Mouse (Mus musculus): ENCODE results near the gene E030018B13Rik.

Gene E030018B13Rik

DNA sequence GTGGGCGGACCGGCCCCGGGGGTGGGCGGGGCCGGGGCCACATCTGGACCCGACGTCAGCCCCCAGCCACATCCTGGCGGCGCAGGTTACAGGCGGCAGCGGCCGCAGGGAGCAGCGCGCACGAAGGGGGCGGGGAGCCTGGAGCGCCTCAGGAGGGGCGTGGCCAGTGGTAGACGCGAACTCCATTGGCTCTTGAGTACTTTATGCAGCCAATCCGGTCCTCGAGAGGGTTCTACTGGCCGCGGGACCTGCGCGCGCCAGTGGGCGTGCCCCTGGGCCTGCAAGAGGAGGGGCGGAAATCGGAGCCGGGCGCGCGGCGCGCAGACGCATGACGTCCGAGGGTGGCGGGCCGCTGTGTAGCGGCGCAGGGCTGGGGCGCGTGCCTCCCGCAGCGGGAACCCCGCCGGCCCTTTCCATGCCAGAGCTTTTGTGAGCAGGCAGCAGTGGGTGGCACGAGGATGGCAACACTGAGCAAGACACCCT is 22.3 kb downstream of the E030018B13Rik start, which contains the start of gene Klf13:
Gene Klf13, minus strand, starts transcription at position 2 of the 483 bp plus-strand sequence.
- DNase-seq: peak; percentile 94

DNA sequence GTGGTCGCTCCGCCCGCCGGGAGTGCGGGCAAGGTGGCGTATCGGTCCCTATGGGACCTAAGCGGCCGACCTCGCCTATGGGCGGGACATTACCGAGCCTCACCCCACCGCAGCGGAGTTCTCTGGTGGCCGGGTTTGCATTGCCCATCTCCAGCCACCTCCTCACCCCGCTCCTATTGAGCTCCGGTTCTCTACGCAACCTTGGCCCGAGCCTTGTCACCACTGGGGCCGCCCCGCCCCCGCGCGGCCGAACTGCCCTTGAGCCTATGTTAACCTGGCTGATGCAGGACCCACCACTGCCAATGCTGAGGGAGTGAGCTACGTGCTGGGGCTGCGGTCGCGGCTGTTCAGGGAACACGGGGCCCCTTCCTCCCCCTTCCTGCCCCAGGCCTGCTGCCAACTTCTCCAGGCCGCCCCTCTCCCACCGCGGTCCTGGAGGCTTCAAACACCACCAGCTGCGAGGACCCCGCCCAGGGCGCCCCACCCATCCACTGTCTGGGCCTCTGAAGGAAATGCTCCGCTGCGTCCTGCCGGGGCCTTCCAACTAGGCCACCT is 22.8 kb downstream of the E030018B13Rik start:
- DNase-seq: peak; percentile 67

DNA sequence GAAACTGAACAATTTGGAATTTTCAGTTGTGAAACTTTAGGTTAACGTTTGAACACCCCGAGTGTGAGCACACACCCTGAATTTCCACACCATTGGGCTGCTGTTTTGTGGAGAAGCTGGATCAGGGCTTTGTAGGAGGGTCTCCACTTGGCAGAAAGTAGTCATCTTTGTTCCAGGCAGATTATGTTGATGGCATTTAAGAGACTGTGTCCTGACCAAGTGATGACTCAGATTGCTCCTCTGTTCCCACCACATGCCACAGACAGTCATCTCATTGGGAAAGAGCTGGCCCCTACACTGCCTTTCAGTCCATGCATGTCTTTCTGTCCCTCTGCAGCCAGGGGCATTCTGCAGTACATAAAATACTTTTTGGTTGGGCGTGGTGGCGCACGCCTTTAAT is 23.7 kb downstream of the E030018B13Rik start:
- DNase-seq: no peak

DNA sequence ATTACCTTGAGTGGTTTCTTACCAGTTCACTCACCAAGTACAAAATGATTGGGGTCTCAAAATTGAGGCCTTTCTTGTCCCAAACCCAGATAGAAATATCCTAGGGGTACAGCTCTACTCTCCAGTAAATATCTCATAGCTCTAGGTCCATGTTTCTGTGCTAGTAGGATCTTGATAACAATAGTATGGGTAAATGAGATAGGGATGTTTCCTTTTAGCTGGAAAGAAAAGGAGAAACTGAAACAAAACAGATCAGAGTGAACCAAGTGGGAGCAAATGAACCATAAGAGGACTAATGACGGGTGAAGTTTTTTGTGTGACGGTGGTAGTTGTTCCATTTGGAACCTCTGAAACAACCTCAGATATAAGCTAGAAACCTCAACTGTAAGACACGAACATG is 24.4 kb downstream of the E030018B13Rik start:
- no peak for DNase-seq

DNA sequence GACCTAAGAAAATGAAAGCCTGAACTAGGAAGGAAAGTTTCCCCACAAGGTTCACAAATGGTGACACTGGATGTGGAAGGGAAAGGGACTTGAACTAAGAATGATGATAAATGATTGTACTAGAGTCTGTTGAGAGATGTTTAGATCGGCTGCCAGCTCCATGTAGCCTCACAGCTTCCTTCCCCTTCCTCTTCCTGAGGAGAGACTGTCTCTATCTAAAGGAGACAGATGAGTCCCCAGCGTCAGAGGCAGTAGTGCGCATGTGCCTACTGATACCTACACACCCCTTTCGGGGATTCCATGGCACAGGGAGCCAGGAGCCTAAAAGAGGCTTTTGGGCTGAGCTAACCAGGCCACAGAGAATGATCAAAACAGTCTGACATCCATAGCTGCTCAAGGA is 24.8 kb downstream of the E030018B13Rik start:
- no peak for DNase-seq

DNA sequence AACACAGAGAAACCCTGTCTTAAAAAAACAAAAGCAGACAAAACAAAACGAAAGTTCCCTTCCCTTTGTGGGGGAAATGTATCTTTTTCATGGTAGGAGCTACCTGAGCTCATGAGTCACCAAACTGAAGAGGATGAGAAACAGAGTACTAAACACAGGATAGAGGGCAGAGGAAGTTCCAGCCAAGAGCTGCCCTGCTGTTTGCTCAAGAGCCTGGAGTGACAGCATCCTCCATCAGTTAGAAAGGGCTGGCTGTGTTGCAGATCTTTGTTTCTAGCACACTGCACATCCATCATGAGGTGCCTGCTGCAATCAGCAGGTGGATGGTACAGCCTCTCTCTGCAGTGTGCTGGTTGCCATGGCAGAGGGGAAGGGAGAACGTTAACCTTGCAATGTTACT is 27.3 kb downstream of the E030018B13Rik start:
- DNase-seq: no peak

DNA sequence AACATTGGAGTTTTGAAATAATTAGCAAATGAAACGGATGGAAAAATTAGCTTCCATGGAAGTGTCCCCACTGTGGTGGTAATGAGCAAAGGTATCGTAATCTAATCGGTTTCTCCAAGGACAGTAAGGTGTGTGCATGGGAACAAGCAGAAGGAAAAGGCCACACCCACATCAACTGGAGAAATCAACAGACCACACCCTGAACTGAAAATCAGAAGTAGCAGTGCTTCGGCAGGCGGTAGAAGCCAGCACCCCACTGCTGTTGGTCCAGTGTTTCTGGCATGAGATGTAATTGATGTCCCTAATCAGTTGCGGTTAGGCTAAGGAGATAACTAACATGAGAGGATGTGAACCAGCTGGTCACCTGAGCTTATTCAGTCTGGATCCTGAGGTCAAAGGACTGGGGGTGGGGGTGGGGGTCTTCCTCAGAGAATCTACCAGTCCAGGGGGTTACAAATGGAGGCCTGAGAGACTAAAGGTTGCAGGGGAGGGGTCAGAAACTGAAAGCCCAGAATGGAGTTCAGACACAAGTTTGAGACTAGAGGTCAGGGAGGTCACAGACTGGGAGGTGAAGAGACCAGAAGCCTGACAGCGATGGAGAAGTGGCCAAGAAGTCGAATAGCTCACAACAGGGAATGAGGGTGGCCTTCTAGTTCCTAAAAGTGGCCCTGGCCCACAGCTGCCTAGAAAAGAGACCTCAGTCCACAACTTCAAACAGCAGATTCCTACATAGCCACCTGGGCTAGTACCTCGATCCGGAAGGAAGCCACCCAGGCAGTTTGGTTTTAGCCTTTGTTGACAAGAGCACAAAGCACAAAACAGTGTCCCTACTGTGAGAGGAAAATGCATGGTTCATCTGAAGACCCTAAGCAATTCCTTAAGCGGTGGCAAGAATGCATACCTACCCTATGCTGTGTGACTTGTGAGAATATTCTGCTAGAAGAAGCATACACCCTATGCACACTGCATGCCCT is 31.1 kb downstream of the E030018B13Rik start:
- DNase-seq: no peak

DNA sequence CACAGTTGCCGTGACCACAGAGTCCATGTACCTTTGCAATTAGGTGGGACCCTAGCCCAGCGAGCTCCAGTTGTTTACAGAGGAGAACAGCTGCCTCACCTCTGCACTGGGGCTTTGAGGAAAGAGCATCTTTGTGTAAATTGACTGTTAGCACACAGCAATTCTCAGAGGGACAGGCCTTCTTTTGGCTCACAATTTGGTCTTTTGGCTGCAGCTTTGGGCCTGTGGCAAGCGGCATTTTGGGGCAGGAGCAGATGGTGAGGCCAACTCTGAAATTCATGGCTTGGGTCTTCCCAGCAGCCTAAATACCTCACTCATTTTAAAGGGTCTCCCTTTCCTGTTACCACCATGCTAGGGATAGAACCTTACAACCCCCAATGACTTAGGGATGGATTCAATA is 32.5 kb downstream of the E030018B13Rik start:
- no peak for DNase-seq

DNA sequence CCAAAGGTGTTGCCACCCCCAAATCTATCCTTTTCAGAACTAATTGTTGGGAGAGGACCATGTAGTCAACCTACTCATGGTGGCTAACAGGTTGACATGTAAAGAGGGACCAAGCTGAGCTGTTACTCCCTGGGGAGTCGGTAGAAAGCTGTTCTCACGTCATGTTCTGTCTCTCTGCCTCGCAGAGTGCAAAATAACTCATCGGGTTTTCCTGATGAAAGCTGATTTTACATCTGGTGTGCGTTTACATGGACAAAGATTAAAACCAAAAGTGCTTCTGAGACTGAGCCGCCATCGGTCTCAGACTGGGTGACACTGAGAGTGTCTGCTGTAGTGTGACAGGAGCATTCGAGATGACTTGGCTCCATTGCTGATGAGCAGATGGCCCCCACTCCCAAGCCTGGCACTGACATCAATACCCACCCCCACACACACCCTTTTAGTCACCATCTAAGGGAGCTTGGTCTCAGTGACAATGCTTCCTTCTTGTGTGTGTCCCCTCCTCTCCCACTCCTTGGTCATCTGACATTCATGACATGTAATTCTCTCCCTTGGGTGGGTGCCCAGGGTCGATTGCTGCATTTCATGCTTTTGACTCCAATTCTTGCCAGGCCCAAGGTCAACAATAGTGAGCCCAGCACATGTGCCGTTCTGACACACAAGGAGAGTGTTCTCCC is 34.4 kb downstream of the E030018B13Rik start:
- no peak for DNase-seq

DNA sequence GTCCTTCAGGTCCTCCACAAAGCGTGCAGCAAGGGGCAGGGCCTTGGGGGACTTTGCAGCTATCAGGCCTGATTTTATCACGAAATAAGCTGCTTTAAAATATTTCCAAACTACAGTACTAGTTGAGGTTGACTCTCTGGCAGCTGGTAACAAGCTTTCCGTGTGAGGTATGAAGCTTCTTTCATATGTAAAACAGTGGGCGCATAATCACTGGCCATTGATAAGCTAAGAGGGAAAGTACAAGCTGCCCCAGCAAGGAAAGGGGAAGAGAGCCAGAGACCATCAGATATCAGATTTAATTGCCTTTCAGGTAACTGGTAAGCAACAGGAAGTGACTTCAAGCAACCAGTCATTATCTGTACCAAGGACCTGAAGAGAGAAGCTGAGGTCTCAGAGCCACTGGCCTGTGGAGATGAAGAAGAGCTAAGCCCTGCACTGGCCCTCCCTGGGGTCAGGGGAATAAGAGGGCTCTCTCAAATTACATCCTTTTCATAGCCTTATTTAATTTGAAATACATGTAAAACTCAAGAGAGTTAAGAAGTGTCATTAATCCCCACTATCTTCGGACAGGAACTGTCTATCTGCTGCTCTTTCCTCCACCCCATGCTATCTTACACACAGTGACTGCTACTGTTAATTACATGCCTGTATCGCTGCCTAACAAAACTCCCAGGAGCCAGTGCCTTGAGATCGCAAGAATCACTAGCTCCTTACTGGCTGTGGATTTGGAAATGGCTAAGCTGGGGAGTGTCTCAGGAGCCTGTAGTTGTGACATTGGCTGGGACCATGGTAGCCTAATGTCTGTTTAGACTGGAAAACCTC is 35.6 kb downstream of the E030018B13Rik start:
- no peak for DNase-seq

DNA sequence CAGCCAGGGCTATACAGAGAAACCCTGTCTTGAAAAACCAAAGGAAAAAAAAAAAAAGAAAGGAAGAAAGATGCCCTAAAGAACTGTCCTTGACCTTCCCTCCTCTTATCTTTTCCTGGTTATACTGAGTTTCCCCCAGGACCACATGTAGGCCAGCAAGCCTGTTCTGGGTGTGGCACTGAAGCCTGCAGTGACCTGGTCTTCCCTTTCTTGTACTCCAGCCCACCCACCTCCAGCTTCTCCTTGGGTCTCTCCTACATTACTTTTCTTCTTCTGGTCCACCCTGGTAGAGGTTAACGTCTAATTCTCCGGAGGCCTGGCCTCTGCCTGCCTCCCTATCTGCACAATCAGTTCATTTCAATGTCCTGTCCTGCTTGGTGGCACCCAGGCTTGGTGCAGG is 38.8 kb downstream of the E030018B13Rik start:
- no peak for DNase-seq

DNA sequence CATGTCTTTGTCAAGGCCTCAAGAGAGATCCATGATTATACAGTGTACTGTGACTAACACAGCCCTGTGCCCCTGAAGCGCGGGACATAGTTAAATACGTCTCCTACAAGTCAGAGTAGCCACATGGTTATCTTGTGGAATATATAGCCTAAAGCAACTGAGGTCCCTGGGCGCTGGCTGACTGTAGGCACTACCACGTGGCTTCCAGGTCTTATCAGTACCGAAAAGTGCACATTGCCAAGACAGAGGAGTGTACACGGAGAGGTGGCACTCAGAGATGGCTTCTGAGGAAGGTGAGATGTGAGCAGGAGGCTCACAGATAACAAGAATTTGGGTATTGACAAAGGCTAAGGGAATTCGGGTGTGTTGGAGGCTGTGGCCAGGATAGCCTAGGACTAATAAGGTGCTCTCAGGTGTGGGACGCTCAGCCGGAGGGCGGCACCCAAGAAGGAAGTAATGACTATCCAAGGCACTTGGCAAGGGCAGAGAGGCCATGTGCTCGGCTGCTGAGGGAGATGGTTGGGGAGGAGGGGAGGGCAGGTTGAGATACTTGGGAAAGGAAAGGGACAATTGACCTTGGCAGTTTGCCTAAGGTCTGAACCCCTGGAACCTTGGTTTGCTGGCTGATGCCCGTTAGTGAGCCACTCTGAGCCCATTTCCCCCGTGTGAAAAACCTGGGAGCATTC is 39.6 kb downstream of the E030018B13Rik start:
- no peak for DNase-seq

DNA sequence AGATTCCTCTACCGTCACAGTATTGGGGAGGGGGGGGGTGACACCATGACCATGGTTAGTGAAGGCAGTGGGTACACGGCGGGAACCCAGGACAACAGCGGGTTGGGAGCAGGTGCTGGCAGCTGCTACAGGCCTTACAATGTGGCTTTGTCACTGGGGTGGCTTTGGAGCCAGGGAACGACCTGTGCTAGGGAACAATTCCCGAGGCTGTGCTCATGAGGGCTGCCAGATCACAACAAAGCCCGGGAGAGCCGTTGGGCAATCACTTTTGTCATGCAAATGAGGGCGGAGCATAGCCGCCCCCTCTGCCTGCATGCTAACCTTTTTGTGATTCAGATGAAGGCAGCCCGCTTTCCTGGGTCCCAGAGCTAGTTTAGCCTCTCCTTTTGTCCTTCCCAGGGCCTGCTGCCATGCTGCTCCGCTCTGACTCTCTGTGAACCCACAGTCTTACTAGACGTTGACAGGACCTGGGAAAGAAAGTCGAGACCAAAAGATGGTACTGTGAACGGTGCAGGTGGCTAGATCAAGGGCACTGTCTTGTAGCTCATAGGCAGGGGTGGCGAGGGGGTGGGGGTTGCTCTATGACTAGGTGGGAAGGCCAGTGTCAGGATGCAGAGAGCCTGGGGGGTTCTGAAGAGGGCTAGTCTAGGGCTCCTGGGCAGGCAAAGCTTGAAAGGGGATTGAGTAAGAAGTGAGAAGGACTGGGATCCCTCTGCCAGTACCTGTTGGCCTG is 40.5 kb downstream of the E030018B13Rik start:
- DNase-seq: peak; percentile 32

DNA sequence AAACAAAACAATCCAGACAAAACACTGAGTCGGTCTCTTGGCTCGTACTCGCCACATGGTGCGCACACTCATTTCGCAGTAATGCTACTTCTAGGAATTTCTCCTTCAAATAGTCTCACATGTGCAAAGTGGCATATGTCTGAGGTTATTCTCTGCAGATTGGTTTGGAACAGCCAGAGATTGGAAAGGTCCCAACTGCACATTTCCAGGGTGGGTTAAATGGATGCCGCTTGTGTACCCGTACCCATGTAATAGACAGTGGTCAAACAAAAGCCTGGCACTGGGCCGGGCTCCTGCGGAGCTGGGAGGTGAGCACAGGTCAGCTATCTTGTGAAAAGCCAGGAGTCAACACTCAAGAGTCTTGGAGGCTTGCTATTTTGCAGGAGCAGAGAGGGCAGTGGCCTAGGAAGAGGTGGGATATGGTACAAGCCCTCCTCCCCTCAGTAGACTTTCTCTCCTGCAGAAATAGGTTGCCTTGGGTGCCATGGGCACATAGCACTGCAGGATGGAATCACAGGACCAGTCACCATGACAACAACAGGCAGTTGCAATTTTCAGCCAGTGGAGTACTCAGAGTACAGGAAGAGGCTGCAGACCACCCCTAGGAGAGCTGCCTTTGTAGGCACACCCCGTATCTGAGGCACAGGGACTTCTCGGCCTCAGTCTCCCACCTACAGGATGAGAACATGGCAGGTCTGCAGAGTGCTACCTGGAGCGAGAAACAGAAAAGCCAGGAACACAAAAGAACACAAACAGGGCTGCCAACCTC is 41.4 kb downstream of the E030018B13Rik start:
- DNase-seq: peak; percentile 38

DNA sequence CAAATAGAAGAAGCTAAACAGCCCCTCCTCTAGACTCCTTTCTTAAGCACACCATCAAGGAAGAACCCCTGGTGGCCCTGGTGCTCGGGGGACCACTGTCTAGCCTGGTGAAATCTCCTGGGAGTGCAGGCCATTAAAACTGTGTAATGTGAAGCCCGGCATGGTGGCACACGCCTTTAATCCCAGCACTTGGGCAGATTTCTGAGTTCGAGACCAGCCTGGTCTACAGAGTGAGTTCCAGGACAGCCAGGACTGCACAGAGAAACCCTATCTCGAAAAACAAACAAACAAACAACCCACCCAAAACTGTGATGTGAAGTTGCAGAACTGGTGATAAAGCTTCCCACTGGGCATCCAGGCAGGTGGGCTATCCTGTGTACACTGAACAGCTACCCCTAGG is 47.0 kb downstream of the E030018B13Rik start:
- DNase-seq: no peak

DNA sequence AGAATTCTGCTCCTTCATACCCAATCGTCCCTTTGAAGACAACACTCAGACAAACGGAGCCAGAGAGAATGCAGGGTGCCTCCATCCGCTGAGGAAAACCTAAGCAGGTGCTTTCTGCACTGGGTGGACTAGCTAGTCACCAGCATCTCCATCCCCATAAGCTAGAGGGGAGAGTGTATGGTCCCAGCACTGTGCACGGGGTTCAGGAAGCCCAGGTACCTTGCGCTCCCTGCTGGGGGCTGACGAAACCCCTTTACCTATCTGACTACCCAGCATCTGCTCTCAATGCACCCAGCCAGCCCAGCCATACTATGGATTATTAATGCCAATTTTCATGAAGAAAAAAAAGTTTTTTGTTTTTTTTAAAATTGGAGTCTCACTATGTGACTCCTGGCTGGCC is 47.5 kb downstream of the E030018B13Rik start:
- DNase-seq: no peak

DNA sequence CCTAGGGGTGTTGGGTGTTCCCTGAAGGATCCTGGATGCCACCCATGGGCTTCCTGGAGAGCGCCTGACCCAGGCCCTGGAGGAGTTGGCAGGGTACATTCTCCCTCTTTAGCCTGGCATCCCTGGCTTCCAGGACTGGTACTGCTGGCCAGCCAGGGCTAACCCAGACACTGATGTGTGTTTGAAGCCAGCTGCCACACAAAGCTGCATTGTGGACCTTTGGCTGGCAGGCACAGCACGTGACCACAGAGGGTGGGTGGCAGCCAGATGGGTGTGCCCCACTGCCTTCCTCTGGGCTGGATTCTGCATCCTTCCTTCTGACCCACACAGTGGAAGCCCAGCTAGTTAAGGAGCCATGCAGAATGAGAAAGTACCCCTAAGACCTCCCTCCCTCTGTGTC is 48.5 kb downstream of the E030018B13Rik start:
- DNase-seq: peak; percentile 56

DNA sequence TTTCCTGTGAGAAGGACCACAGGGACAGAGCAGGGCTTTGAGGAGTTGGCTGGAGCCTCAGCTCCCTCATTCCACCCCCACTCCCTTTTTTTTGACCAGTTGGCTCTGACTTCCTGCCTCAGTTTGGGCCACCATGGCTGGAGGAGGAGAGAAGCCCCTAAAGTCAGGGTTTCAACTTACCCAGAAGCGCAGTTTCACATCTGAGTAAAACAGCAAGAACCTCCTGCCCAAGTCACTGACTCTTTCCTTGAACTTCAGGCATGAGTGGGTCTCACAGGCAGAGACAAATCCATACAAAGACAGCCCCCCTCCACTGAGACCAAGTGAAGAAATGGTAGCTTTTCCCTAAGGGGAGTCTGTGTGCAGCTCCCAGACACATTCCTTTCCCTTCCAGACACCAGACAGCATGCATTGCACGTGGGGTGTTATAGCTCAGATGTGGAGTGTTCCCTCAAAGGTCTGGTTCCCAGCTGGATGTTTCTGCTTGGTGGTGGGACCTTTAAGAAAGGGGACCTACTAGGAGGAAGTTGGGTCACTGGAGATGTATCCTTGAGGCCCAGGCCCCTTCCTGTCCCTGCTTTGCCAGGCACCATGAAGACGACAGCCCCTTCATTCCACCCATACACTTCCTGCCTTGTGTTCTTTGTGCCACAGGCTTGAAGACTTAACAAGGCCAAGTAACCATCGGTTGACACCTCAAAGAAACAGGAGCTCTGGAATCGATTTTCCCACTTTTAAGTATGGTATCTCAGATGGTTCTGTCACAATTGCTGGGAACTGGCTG is 49.2 kb downstream of the E030018B13Rik start:
- DNase-seq: no peak

DNA sequence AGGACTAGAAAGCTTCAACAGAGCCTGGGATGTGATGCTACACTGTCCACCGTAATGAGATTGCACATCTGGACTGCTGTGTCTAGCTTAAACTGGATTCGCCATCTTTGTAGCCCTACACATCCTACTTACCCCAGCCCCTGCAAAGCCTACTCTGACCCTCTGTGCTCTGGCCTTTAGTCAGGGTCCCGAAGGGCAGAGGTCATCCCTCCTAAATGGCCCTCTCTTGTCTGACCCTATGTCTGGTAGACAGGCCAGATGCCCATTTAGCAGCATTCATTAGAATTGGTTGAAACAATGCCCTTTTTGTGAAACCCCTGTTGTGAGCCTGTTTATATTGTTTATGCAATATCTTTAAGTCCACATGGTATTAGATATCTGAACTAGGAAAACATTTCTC is 53.3 kb downstream of the E030018B13Rik start:
- no peak for DNase-seq

All from right cerebral cortex, postnatal 4 days (tissue).